Mouse (Mus musculus) ES-Bruce4 (cell line): Measurements from ENCODE around the gene Ppcdc.

Experiments used
- EP300 ChIP-seq: IDR thresholded peaks from 2 replicates; pipeline ENCODE4 v1.6.1; 2011; ENCODE audit warnings: low read depth, low read length; ENCODE audit not compliant: insufficient read depth
- POLR2A ChIP-seq: IDR thresholded peaks from one replicate; pipeline ENCODE4 v1.8.1; 2011; ENCODE audit warnings: low read length; ENCODE audit not compliant: insufficient read depth

GRCm38 (mm10) chr9:57338706-57339105 lies 101.2 kb downstream of the Ppcdc start:
- TF ChIP-seq POLR2A (no peak), EP300 (no peak)
